Mouse (Mus musculus) macrophage (primary cell): ENCODE results near the gene Calcr. TPM values are rescaled to one million over a fixed set of nuclear protein-coding genes. Genes with fewer than 3 reads are reported as not detected.
"Not testable (repeated sequence)": the region's sequence is repeated elsewhere in the genome, so short reads cannot be mapped to it uniquely, and the experiment has no call there.

Experiments
- H3K27ac ChIP-seq: fragments of 350-480 bp; formaldehyde crosslinking; 2 replicates; pipeline ENCODE4 v1.9.0; 2021
- H3K36me3 ChIP-seq: fragments of 350-480 bp; formaldehyde crosslinking; 2 replicates; pipeline ENCODE4 v1.9.0; 2021; ENCODE audit errors: inconsistent target
- H3K4me3 ChIP-seq: fragments of 350-480 bp; formaldehyde crosslinking; 2 replicates; pipeline ENCODE4 v1.9.0; 2021; ENCODE audit errors: inconsistent target
- H3K79me2 ChIP-seq: fragments of 350-480 bp; formaldehyde crosslinking; 2 replicates; pipeline ENCODE4 v1.9.0; 2021; ENCODE audit errors: inconsistent target
- WGBS: methylation state at CpG from one replicate; pipeline ENCODE4 v1.1.7; 2026; ENCODE audit warnings: inconsistent platforms; ENCODE audit not compliant: missing documents; 5-methylcytosine and 5-hydroxymethylcytosine counted together
- polyA plus RNA-seq: library from polyadenylated mRNA; stranded (reverse); fragments of 250-400 nt; gene quantifications from 3 replicates; pipeline ENCODE4 v1.2.4, GENCODE M21; 2018; ENCODE audit warnings: inconsistent platforms
- total RNA-seq, 78 experiments: library from RNA; depleted of rRNA; stranded (reverse); fragments of 250-400 nt; gene quantifications; 1 replicate in 9 of 78; 2 replicates in 24 of 78; 3 replicates in 43 of 78; 4 replicates in 2 of 78; pipeline ENCODE4 v1.2.4; 2018; ENCODE audit warnings: inconsistent platforms in 56 of 78

The Calcr gene
- not detected for total RNA-seq (2018; cell fraction: chromatin; rRNA removed)
- total RNA-seq (2018; cell fraction: cytosol; rRNA removed): not detected
- not detected for total RNA-seq (2018; cell fraction: nucleus; rRNA removed)
- not detected in 3 replicates for polyA plus RNA-seq

DNA sequence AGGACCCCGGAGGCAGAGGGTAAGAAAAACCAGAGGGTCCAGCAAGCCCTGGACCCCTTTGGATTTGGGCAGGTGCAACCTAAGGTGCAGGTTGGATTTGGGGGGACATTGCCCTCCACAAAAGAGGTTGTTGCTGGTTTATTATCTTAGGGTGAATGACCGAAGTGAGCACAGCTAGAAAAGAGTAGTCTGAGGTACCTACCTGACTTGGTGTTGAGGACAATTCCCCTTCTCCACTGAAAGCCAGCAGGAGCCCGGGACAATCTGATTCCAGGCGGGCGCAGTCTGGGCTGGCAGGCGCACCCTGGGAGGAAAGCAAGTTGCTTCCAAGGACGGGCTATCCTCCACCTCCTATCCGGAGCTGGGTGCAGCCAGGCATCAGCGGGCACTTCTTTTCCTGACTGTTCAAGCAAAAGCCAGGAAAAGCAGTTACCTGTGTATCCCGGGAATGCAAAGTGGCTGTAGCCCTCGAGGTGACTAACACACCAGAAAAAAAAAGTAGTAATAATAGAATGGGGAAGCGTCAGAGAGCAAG is at the start of gene Calcr:
Gene Calcr, minus strand, starts transcription at position 485 of the 535 bp plus-strand sequence.
- Histone ChIP-seq H3K27ac (no peak within 1 kb of the TSS), H3K79me2 (no peaks in the 10 kb centered on the region), H3K4me3 (no peak within 1 kb of the TSS), H3K36me3 (no peaks in the 10 kb centered on the region)
- 5% methylated on average over 12 of the region's 12 CpGs for WGBS

GRCm38 (mm10) chr6:3767485-3767884 is 3.0 kb upstream of the Calcr start:
- Histone ChIP-seq H3K79me2 (no peaks in the 10 kb centered on the region), H3K27ac (no peak overlapping the region), H3K36me3 (no peaks in the 10 kb centered on the region), H3K4me3 (no peak overlapping the region)
- 81% methylated on average over 2 of the region's 2 CpGs for WGBS

DNA sequence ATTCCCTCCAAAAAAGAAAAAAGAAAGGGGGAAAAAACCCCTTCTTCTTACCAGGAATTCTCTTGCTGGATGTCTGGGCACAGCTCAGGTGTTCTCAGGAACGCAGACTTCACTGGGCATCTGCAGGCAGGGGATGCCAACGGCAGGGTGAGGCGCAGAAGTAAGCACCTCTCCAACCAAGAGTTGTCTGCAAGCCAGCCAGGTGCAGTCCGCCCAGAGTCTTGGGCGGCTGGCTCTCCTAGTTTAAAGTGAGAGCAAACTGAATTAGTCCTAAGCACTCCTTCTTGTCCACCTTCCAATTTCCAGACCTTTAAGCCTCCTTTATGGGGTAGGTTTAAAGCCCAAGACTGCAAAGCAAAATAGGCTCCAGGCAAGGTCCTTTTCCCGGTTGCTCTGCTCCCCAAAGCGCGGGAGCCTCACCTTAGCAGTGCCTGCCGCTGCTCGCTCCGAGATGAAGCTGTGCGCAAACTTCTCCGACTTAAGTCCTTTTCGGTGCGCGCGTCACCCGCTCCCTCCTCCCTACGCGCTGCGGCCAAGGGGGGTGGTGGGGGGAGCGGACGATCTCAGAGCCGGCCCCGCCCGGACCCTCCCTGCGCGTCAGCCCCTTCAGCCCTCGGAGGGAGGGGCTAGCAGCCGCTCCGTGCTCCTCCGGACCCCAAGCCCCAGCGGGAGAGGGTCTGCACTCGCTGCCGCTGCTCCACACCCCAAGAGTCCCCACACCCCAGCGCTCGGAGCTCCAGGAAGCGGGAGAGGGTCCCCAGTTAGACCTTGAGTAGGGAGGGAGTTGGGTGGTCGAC is 1.1 kb downstream of the Calcr start:
- no peak overlapping the region for H3K4me3 ChIP-seq
- 3% methylated on average over 39 of the region's 39 CpGs for WGBS
- H3K27ac ChIP-seq: no peak overlapping the region
- no peaks in the 10 kb centered on the region for H3K79me2 ChIP-seq
- H3K36me3 ChIP-seq: no peaks in the 10 kb centered on the region

DNA sequence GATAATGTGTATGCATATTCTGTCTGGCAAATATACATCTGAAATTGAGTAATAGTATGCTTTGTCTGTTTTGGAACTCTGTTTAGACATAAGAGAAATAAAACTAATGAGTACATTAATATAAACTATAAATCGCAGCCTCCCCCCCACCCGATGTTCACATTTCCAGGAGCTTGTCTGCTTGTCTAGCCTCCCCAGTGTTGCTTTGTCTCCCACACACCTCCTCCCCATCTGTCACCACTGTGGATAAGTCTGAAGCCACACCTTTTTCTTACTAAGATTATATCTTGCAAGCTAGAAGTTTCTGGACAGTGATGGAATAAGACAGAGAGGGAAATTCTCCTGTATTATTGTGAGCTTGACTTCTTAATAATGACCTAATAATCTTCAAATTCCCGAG is 12.9 kb downstream of the Calcr start:
- Histone ChIP-seq H3K27ac (no peak overlapping the region), H3K4me3 (no peak overlapping the region), H3K79me2 (no peaks in the 10 kb centered on the region), H3K36me3 (no peaks in the 10 kb centered on the region)
- 90% methylated on average over 3 of the region's 3 CpGs for WGBS

- Histone ChIP-seq H3K36me3 (no peaks in the 10 kb centered on the region), H3K27ac (no peak overlapping the region), H3K4me3 (no peak overlapping the region), H3K79me2 (no peaks in the 10 kb centered on the region)
- WGBS: 14% methylated on average over 5 of the region's 5 CpGs
Observed at GRCm38 (mm10) chr6:3749624-3750023, 14.9 kb downstream of the Calcr start.

DNA sequence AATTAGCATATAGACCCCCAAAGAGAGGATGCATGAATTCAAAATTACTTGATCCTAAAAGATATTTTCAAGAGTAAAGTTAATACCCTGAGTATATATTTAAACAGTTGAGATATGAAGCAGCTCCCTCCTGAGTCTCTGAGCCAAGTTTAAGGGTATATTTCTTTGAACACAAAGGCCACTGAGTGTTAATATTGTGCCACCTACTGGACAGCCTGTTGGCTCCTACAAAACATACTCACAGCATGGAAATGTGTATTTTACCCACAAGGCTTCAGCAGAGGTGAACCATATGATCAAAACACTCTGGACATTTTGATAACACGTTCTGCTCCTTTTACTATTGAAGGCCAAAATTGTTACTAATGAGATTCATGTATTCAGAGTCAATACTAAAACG is 19.0 kb downstream of the Calcr start:
- 19% methylated on average over 2 of the region's 2 CpGs for WGBS
- Histone ChIP-seq H3K79me2 (no peaks in the 10 kb centered on the region), H3K36me3 (no peaks in the 10 kb centered on the region), H3K4me3 (no peak overlapping the region), H3K27ac (no peak overlapping the region)

DNA sequence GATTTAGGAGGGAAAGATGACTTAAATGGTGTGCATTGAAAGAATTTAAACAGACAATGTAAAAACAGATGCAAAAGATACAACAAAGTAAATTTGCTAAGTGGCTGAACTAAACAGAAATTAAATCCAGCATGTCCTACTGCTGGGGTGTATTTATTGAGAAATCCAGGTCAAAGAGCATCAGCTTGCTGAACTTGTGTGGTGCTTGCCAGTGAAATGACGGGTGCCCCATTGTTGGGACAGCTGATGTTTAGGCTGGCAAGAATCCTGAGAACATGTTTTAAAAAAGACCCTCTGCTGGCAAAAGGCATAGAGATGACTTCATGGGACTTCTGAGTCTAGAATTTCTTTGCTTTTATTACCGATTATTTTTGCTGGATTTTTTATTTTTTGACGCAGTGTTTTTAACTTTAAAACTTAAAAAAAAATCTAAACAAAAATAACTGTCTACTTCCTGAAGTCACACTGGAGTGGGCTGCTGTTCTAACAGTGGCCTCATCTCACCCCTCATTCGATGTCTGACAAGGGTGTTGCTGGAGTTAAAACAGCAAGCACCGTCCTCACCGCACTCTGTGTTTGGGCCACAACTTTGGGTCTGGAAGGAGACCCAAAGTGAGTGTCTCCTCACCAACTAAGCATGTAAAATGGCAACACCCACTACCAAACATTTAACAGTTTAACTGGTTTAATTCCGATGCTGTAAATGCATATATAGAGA is 22.4 kb downstream of the Calcr start:
- 86% methylated on average over 7 of the region's 7 CpGs for WGBS
- Histone ChIP-seq H3K27ac (no peak overlapping the region), H3K4me3 (no peak overlapping the region), H3K36me3 (no peaks in the 10 kb centered on the region), H3K79me2 (no peaks in the 10 kb centered on the region)

DNA sequence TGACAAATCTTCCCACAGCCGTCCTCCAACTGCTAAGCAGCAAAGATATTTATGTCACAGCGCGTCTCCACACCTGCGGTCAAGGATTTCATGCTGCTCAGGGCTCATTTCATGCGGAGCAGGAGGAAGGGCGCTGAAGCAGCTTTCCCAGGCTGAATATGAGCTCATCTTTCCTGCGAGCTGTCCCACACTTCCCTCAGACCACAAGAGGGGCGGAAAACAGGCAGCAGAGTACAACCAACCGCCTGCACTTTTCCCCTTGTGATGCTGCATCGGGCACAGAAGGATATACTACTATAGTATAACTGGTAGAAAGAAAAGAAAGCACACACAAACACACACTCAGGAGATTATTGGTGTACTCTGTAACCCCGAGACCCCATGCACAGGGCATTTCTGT is 23.2 kb downstream of the Calcr start:
- Histone ChIP-seq H3K36me3 (no peaks in the 10 kb centered on the region), H3K27ac (no peak overlapping the region), H3K4me3 (no peak overlapping the region), H3K79me2 (no peaks in the 10 kb centered on the region)
- WGBS: 62% methylated on average over 11 of the region's 11 CpGs

- 83% methylated on average over 4 of the region's 4 CpGs for WGBS
- H3K79me2 ChIP-seq: no peaks in the 10 kb centered on the region
- H3K36me3 ChIP-seq: no peaks in the 10 kb centered on the region
- H3K4me3 ChIP-seq: no peak overlapping the region
- H3K27ac ChIP-seq: no peak overlapping the region
Observed at GRCm38 (mm10) chr6:3730246-3730867, 34.2 kb downstream of the Calcr start.

DNA sequence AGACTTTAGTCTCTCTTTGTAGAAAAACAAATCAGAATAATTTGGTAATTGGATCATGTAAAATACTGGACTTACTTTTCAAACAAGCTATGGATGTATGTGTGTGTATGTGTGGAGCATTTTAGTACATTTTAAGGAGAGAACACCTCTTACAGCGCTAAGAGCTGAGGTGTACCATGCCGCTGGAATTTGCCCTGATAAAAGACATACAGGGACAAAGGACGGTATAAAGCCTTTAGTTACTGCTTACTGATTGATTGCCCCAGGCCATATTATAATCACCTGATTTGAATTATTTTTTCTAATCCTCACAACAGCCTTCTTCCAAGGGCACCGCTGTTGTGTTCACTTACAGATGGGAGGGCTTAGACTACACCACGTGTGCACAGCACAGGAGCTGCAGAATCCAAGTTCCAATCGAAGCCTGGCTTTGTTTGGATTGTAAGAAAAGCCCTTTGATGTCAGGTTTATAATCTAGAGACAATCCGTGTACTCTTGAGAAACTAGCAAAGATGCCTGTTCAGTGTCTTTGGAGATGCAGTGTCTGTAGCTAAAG is 76.3 kb downstream of the Calcr start:
- 80% methylated on average over 7 of the region's 7 CpGs for WGBS
- no peaks in the 10 kb centered on the region for H3K79me2 ChIP-seq
- H3K4me3 ChIP-seq: no peak overlapping the region
- H3K27ac ChIP-seq: no peak overlapping the region
- no peaks in the 10 kb centered on the region for H3K36me3 ChIP-seq

GRCm38 (mm10) chr6:3678286-3678685 is 86.2 kb downstream of the Calcr start:
- not testable (repeated sequence) for H3K36me3 ChIP-seq, H3K27ac ChIP-seq, H3K79me2 ChIP-seq, H3K4me3 ChIP-seq
- WGBS: 55% methylated on average over 2 of the region's 2 CpGs

DNA sequence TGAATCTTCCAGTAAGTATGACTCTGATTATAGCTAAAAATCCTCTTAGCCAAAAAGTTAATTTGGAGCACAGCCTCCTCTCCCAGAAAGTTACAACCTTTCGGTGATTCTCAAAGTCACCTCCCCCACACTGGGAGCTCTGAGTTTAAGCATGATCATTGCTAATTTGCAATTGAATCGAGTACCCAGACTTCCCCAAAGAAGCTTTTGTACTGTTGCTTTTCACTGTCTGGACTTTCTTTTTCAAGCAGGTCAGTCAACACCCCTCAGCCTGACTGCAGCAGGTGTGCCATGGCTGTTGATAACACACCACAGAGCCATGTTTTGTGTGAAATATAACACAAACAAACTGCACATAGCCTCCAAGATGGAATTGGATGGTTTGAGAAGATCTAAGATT is 86.7 kb downstream of the Calcr start:
- 78% methylated on average over 2 of the region's 2 CpGs for WGBS
- Histone ChIP-seq H3K79me2 (no peaks in the 10 kb centered on the region), H3K27ac (no peak overlapping the region), H3K36me3 (no peaks in the 10 kb centered on the region), H3K4me3 (no peak overlapping the region)

DNA sequence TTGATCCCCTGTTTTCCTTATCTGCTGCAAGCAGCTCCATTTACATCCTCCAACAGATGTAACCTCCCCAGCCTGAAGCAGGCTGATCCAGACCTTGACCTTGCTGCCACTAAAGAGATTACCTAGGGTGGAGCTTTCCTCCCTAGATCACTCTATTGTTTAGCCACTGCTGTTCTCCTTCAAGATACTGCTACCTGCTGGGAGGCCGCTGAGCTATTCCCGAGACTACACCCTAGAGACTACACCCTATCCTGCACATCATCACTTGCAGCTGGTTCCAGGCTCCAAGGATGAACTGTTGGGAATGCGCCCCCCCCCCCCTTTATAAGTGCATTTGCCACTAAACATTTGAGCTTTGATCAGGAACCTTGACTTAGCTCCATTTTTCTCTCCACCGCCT is 92.6 kb downstream of the Calcr start:
- 78% methylated on average over 4 of the region's 4 CpGs for WGBS

GRCm38 (mm10) chr6:3664147-3664716 is 100.3 kb downstream of the Calcr start:
- H3K27ac ChIP-seq: no peak overlapping the region
- H3K4me3 ChIP-seq: no peak overlapping the region
- H3K36me3 ChIP-seq: no peaks in the 10 kb centered on the region
- no peaks in the 10 kb centered on the region for H3K79me2 ChIP-seq
- 84% methylated on average over 6 of the region's 10 CpGs for WGBS

More for the DNA sequence above, 92.6 kb downstream of the Calcr start:
- not testable (repeated sequence) for H3K27ac ChIP-seq, H3K36me3 ChIP-seq, H3K4me3 ChIP-seq, H3K79me2 ChIP-seq
